Mouse (Mus musculus): ENCODE measurements around the gene C130073F10Rik. TPM values are rescaled to one million over a fixed set of nuclear protein-coding genes. Genes with fewer than 3 reads are reported as not detected.
"Not testable (repeated sequence)": the region's sequence is repeated elsewhere in the genome, so short reads cannot be mapped to it uniquely, and the experiment has no call there.

The C130073F10Rik gene
- not detected in 2 replicates for total RNA-seq (2021)
- long read RNA-seq, result 0 reads

- no peak for DNase-seq
Observed at GRCm38 (mm10) chr4:101893656-101894420, at the start of gene C130073F10Rik. C130073F10Rik (minus strand) TSS chr4:101893789.

GRCm38 (mm10) chr4:101940107-101940506 is 46.5 kb upstream of the C130073F10Rik start, which contains the start of gene Gm12794:
Gm12794 (plus strand) TSS chr4:101940407.
- DNase-seq, result not testable (repeated sequence)

- not testable (repeated sequence) for DNase-seq
Observed at GRCm38 (mm10) chr4:101908821-101909220, 15.2 kb upstream of the C130073F10Rik start, which contains the start of gene Gm12800. Gm12800 (plus strand) TSS chr4:101909121.

- no peak for DNase-seq
Observed at GRCm38 (mm10) chr4:101889377-101889776, 4.2 kb downstream of the C130073F10Rik start.

GRCm38 (mm10) chr4:101883641-101884040 is 9.9 kb downstream of the C130073F10Rik start:
- DNase-seq, result no peak

- DNase-seq, result not testable (repeated sequence)
Observed at GRCm38 (mm10) chr4:101875687-101876086, 17.9 kb downstream of the C130073F10Rik start.

GRCm38 (mm10) chr4:101872031-101872430 is 21.6 kb downstream of the C130073F10Rik start:
- DNase-seq, result not testable (repeated sequence)

- DNase-seq, result no peak
Observed at GRCm38 (mm10) chr4:101862289-101862688, 31.3 kb downstream of the C130073F10Rik start.

GRCm38 (mm10) chr4:101860873-101861272 is 32.7 kb downstream of the C130073F10Rik start:
- DNase-seq, result no peak

- DNase-seq, result no peak
Observed at GRCm38 (mm10) chr4:101850908-101851307, 42.7 kb downstream of the C130073F10Rik start.

- DNase-seq, result not testable (repeated sequence)
Observed at GRCm38 (mm10) chr4:101843923-101844322, 49.7 kb downstream of the C130073F10Rik start, which contains the start of gene B020004J07Rik. B020004J07Rik (minus strand) TSS chr4:101844023.

Other genes with a start within 250 kb of the C130073F10Rik start
- 57.8 and 81.7 TPM in 2 replicates for gene Leprot, start 246.1 kb downstream of the C130073F10Rik start, total RNA-seq (2021)
- 11.8 and 14.5 TPM in 2 replicates for gene Lepr, start 176.4 kb downstream of the C130073F10Rik start, total RNA-seq (2021)
- gene B020004J07Rik, start 49.8 kb downstream of the C130073F10Rik start, total RNA-seq (2021), result not detected in 2 replicates
- not detected in 2 replicates for gene Gm12800, start 15.3 kb upstream of the C130073F10Rik start, total RNA-seq (2021)
- gene Gm12794, start 46.6 kb upstream of the C130073F10Rik start, total RNA-seq (2021), result not detected in 2 replicates
- gene Gm12790, start 87.3 kb upstream of the C130073F10Rik start, total RNA-seq (2021), result not detected in 2 replicates
- not detected in 2 replicates for gene Gm12789, start 92.8 kb upstream of the C130073F10Rik start, total RNA-seq (2021)
- gene Pde4b, start 193.8 kb upstream of the C130073F10Rik start, total RNA-seq (2021), result 3.7 and 4.7 TPM in 2 replicates